Mouse (Mus musculus): ENCODE data around the gene Unc93b1.

DNA sequence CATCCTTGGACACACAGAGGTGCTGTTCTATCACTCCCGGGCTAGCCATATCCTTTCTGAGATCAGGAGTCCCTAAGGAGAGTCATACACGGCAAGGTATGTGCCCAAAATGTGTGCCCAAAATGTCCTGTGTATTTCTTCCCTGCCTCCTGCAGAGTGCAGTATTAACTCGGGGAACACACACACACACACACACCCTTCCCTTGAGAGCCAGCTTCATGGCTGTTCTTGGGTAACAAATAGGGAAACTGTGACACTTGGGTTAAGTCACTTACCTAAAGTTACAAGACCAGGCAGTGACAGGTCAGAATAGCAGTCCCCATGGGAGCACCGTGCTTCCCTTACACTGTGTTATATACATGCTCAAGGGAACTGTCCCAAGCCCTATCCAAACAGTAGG, 29.0 kb downstream of the Unc93b1 start:
- TF ChIP-seq CTCF (IDR thresholded peaks at IDR 0.05; ENCODE audit: borderline replicate concordance, insufficient read depth, low read length) (no peak), POLR2A (IDR thresholded peaks at IDR 0.05; ENCODE audit: low read depth, low read length) (no peak)
